ENCODE assay signal across 12 mouse cellular contexts in genomic region chr3:90664219-90664618, GRCm38 (mm10). TPM values are rescaled to one million over a fixed set of nuclear protein-coding genes. Genes with fewer than 3 reads are reported as not detected.
DNase-seq lines count a peak whose midpoint lies in the region; ATAC-seq and TF ChIP-seq lines count a peak whose summit lies in the region.
"Had no signal": no experiment of that assay in that cellular context is flagged by ENCODE, and none has a peak within 500 bp of the region (broad histone marks: within the 10 kb centered on the region; RNA-seq: fewer than 3 reads in every experiment).

No protein-coding gene starts in this region.

- TF ChIP-seq EP300 in liver, postnatal 0 days (IDR thresholded peaks at IDR 0.05; ENCODE audit: low read depth), result no peak

- no peaks in the 10 kb centered on the region for H3K36me3 ChIP-seq in forebrain, postnatal 0 days (ENCODE audit: insufficient read depth)
- no peaks in the 10 kb centered on the region for H3K36me3 ChIP-seq in forebrain, embryonic 16.5 days (ENCODE audit: control insufficient read depth, insufficient read depth)
- H3K36me3 ChIP-seq in liver, postnatal 0 days (replicated peaks; ENCODE audit: insufficient read depth, low read length), result no peaks in the 10 kb centered on the region
- no peaks in the 10 kb centered on the region for H3K36me3 ChIP-seq in liver, embryonic 11.5 days (ENCODE audit: control insufficient read depth, insufficient read depth, low read length)
- no peaks in the 10 kb centered on the region for H3K36me3 ChIP-seq in small intestine, adult 2 months (ENCODE audit: control insufficient read depth, insufficient read depth, low read length)
- H3K36me3 ChIP-seq: heart, embryonic 15.5 days had no signal

- no peaks in the 10 kb centered on the region for H3K9me3 ChIP-seq in forebrain, postnatal 0 days (ENCODE audit: low read length)
- no peaks in the 10 kb centered on the region for H3K9me3 ChIP-seq in forebrain, embryonic 16.5 days (ENCODE audit: control insufficient read depth, low read length)
- H3K9me3 ChIP-seq in liver, postnatal 0 days (ENCODE audit: low read length), result no peaks in the 10 kb centered on the region
- H3K9me3 ChIP-seq in liver, embryonic 11.5 days (ENCODE audit: control insufficient read depth, low read length), result no peaks in the 10 kb centered on the region
- H3K9me3 ChIP-seq: heart, embryonic 15.5 days had no signal

- H3K4me3 ChIP-seq in forebrain, postnatal 0 days (ENCODE audit: low read depth, low read length), result no peak overlapping the region
- H3K4me3 ChIP-seq in forebrain, embryonic 16.5 days (replicated peaks; ENCODE audit: low read length), result no peak overlapping the region
- no peak overlapping the region for H3K4me3 ChIP-seq in liver, postnatal 0 days (ENCODE audit: low read depth, low read length)
- no peak overlapping the region for H3K4me3 ChIP-seq in liver, embryonic 11.5 days (ENCODE audit: low read depth, low read length)
- no peak overlapping the region for H3K4me3 ChIP-seq in small intestine, adult 2 months (ENCODE audit: low read depth, low read length)
- H3K4me3 ChIP-seq: heart, embryonic 15.5 days had no signal

- H3K27me3 ChIP-seq in forebrain, postnatal 0 days (ENCODE audit: insufficient read depth, low read length), result no peaks in the 10 kb centered on the region
- no peaks in the 10 kb centered on the region for H3K27me3 ChIP-seq in forebrain, embryonic 16.5 days (replicated peaks; ENCODE audit: control insufficient read depth, insufficient read depth, low read length)
- no peaks in the 10 kb centered on the region for H3K27me3 ChIP-seq in liver, postnatal 0 days (ENCODE audit: insufficient read depth, low read length)
- H3K27me3 ChIP-seq in liver, embryonic 11.5 days (replicated peaks; ENCODE audit: control insufficient read depth, insufficient read depth, low read length), result no peaks in the 10 kb centered on the region
- no peaks in the 10 kb centered on the region for H3K27me3 ChIP-seq in small intestine, adult 2 months (ENCODE audit: control insufficient read depth, insufficient read depth, low read length)
- H3K27me3 ChIP-seq: heart, embryonic 15.5 days had no signal

- ATAC-seq in forebrain, postnatal 0 days, result no peak
- no peak for ATAC-seq in forebrain, embryonic 16.5 days
- no peak for ATAC-seq in liver, postnatal 0 days
- ATAC-seq in liver, embryonic 11.5 days (replicated peaks; ENCODE audit: low FRiP score), result no peak
- ATAC-seq: midbrain, embryonic 16.5 days had no signal

- H3K4me2 ChIP-seq in forebrain, postnatal 0 days (ENCODE audit: low read depth), result no peak overlapping the region
- H3K4me2 ChIP-seq in forebrain, embryonic 16.5 days (ENCODE audit: low read length), result no peak overlapping the region
- no peak overlapping the region for H3K4me2 ChIP-seq in liver, postnatal 0 days (ENCODE audit: low read depth, low read length)
- no peak overlapping the region for H3K4me2 ChIP-seq in liver, embryonic 11.5 days
- H3K4me2 ChIP-seq: heart, embryonic 15.5 days had no signal

- TF ChIP-seq POLR2A in brain, embryonic 14.5 days (IDR thresholded peaks at IDR 0.05; ENCODE audit: borderline replicate concordance, extremely low read depth, insufficient read depth, insufficient read length, poor library complexity, severe bottlenecking), result no peak
- no peak for TF ChIP-seq POLR2A in small intestine, adult 2 months (IDR thresholded peaks at IDR 0.05; ENCODE audit: low read depth, low read length)

- H3K4me1 ChIP-seq in forebrain, postnatal 0 days (ENCODE audit: insufficient read depth), result no peaks in the 10 kb centered on the region
- H3K4me1 ChIP-seq in forebrain, embryonic 16.5 days (replicated peaks; ENCODE audit: control insufficient read depth, insufficient read depth, low read length), result no peaks in the 10 kb centered on the region
- no peaks in the 10 kb centered on the region for H3K4me1 ChIP-seq in liver, postnatal 0 days (ENCODE audit: insufficient read depth)
- no peaks in the 10 kb centered on the region for H3K4me1 ChIP-seq in liver, embryonic 11.5 days (replicated peaks; ENCODE audit: control insufficient read depth, insufficient read depth, low read length)
- no peaks in the 10 kb centered on the region for H3K4me1 ChIP-seq in small intestine, adult 2 months (ENCODE audit: control insufficient read depth, insufficient read depth, insufficient read length, low read length)
- H3K4me1 ChIP-seq: heart, embryonic 15.5 days had no signal

- 84% methylated on average over 2 of the region's 2 CpGs for WGBS in forebrain, postnatal 0 days
- WGBS in forebrain, embryonic 16.5 days, result 71% methylated on average over 2 of the region's 2 CpGs
- WGBS in liver, postnatal 0 days (ENCODE audit: insufficient replicate concordance), result 55% methylated on average over 2 of the region's 2 CpGs
- WGBS in liver, embryonic 11.5 days, result 49% methylated on average over 2 of the region's 2 CpGs
- 74% methylated on average over 2 of the region's 2 CpGs for WGBS in small intestine, adult 2 months

- DNase-seq in forebrain, postnatal 0 days, result no peak
- no peak for DNase-seq in liver, postnatal 0 days
- DNase-seq in liver, embryonic 11.5 days (ENCODE audit: low spot score), result no peak
- DNase-seq in brain, embryonic 14.5 days (ENCODE audit: low read depth), result peak; percentile 8
- DNase-seq in layer of hippocampus, postnatal 36 days, result no peak
- no peak for DNase-seq in ovary, postnatal 14 days (ENCODE audit: low spot score)
- DNase-seq: right cerebral cortex, adult 18-20 months had no signal

- H3K27ac ChIP-seq in forebrain, postnatal 0 days (ENCODE audit: low read depth, low read length), result no peak overlapping the region
- no peak overlapping the region for H3K27ac ChIP-seq in forebrain, embryonic 16.5 days (ENCODE audit: low read length)
- H3K27ac ChIP-seq in liver, postnatal 0 days (ENCODE audit: low read depth), result no peak overlapping the region
- no peak overlapping the region for H3K27ac ChIP-seq in liver, embryonic 11.5 days (ENCODE audit: low read depth, low read length)
- H3K27ac ChIP-seq in small intestine, adult 2 months (ENCODE audit: insufficient read depth, low read depth, low read length), result no peak overlapping the region
- H3K27ac ChIP-seq: heart, embryonic 15.5 days had no signal

- TF ChIP-seq CTCF in forebrain, postnatal 0 days (IDR thresholded peaks at IDR 0.05; ENCODE audit: low read depth), result peak; percentile 19; the same call in 1 of the 2 replicates
- peak; percentile 60 for TF ChIP-seq CTCF in liver, postnatal 0 days (IDR thresholded peaks at IDR 0.05; ENCODE audit: low read depth)
- TF ChIP-seq CTCF in brain, embryonic 14.5 days (IDR thresholded peaks at IDR 0.05; ENCODE audit: borderline replicate concordance, extremely low read depth, insufficient read depth, insufficient read length), result peak; percentile 36; the same call in 1 of the 2 replicates
- peak; percentile 26; the same call in 1 of the 2 replicates for TF ChIP-seq CTCF in small intestine, adult 2 months (IDR thresholded peaks at IDR 0.05; ENCODE audit: extremely low read depth, insufficient read length, insufficient replicate concordance, low read depth, low read length)

- no peak overlapping the region for H3K9ac ChIP-seq in forebrain, postnatal 0 days
- no peak overlapping the region for H3K9ac ChIP-seq in forebrain, embryonic 16.5 days (replicated peaks; ENCODE audit: low read depth, low read length)
- no peak overlapping the region for H3K9ac ChIP-seq in liver, postnatal 0 days (replicated peaks)
- H3K9ac ChIP-seq in liver, embryonic 11.5 days (ENCODE audit: low read depth, low read length), result no peak overlapping the region
- H3K9ac ChIP-seq: heart, embryonic 15.5 days had no signal

RNA-seq across cellular contexts. Expression of gene S100a8, which starts 4.6 kb away (rescaled TPM):
- 6.7 and 15.1 TPM in 2 replicates for total RNA-seq in forebrain, postnatal 0 days (2014; rRNA removed)
- polyA plus RNA-seq in forebrain, postnatal 0 days (2015; fragmentation: Nextera tagmentation; extraction: Ambion mirVana), result 4.3 and 13.9 TPM in 2 replicates
- 1.8 and 5.4 TPM in 2 replicates for polyA plus RNA-seq in forebrain, embryonic 16.5 days (2015; fragmentation: Nextera tagmentation; extraction: Ambion mirVana)
- 3,883 and 4,059 TPM in 2 replicates for polyA plus RNA-seq in liver, postnatal 0 days (2015; fragmentation: Nextera tagmentation; extraction: Ambion mirVana)
- 140 and 141 TPM in 2 replicates for polyA plus RNA-seq in liver, embryonic 11.5 days (2014; fragmentation: Nextera tagmentation; extraction: Ambion mirVana)
- polyA plus RNA-seq in brain, embryonic 14.5 days (2012; rRNA removed), result 3.0 and 7.4 TPM in 2 replicates
- 0.29 TPM in 1 of 2 replicates, not detected in the other for polyA plus RNA-seq in small intestine, adult 2 months (2012; rRNA removed)
- under 1 TPM in 1 of 2 experiments, not detected in 1; 0.91 TPM for total RNA-seq in layer of hippocampus, postnatal 36 days (2021)
- total RNA-seq: left cerebral cortex, postnatal 14 days had no signal

RNA-seq across cellular contexts. Expression of gene S100a7a, which starts 10.4 kb away (rescaled TPM):
- total RNA-seq in forebrain, postnatal 0 days (2014; rRNA removed), result 0.19 and 0.23 TPM in 2 replicates
- polyA plus RNA-seq in forebrain, postnatal 0 days (2015; fragmentation: Nextera tagmentation; extraction: Ambion mirVana), result not detected in 2 replicates
- not detected in 2 replicates for polyA plus RNA-seq in forebrain, embryonic 16.5 days (2015; fragmentation: Nextera tagmentation; extraction: Ambion mirVana)
- not detected in 2 replicates for polyA plus RNA-seq in liver, postnatal 0 days (2015; fragmentation: Nextera tagmentation; extraction: Ambion mirVana)
- polyA plus RNA-seq in liver, embryonic 11.5 days (2014; fragmentation: Nextera tagmentation; extraction: Ambion mirVana), result not detected in 2 replicates
- polyA plus RNA-seq in brain, embryonic 14.5 days (2012; rRNA removed), result 0.14 TPM in 1 of 2 replicates, not detected in the other
- polyA plus RNA-seq in small intestine, adult 2 months (2012; rRNA removed), result 0.11 TPM in 1 of 2 replicates, not detected in the other
- under 1 TPM; 0.61 to 0.62 TPM for total RNA-seq in layer of hippocampus, postnatal 36 days (2021)
- polyA plus RNA-seq: heart, embryonic 15.5 days; midbrain, embryonic 16.5 days had no signal

RNA-seq across cellular contexts. Expression of gene S100a9, which starts 31.3 kb away (rescaled TPM):
- total RNA-seq in forebrain, postnatal 0 days (2014; rRNA removed), result 0.90 and 5.3 TPM in 2 replicates
- polyA plus RNA-seq in forebrain, postnatal 0 days (2015; fragmentation: Nextera tagmentation; extraction: Ambion mirVana), result 3.6 and 11.5 TPM in 2 replicates
- 0.77 and 3.4 TPM in 2 replicates for polyA plus RNA-seq in forebrain, embryonic 16.5 days (2015; fragmentation: Nextera tagmentation; extraction: Ambion mirVana)
- 2,494 and 2,662 TPM in 2 replicates for polyA plus RNA-seq in liver, postnatal 0 days (2015; fragmentation: Nextera tagmentation; extraction: Ambion mirVana)
- polyA plus RNA-seq in liver, embryonic 11.5 days (2014; fragmentation: Nextera tagmentation; extraction: Ambion mirVana), result 93.3 and 95.1 TPM in 2 replicates
- 3.7 and 7.0 TPM in 2 replicates for polyA plus RNA-seq in brain, embryonic 14.5 days (2012; rRNA removed)
- 0.44 TPM in 1 of 2 replicates, not detected in the other for polyA plus RNA-seq in small intestine, adult 2 months (2012; rRNA removed)
- under 1 TPM in 1 of 2 experiments, not detected in 1; 0.86 TPM for total RNA-seq in layer of hippocampus, postnatal 36 days (2021)

RNA-seq across cellular contexts. Expression of gene S100a6, which starts 51.5 kb away (rescaled TPM):
- total RNA-seq in forebrain, postnatal 0 days (2014; rRNA removed), result 17.9 and 18.1 TPM in 2 replicates
- polyA plus RNA-seq in forebrain, postnatal 0 days (2015; fragmentation: Nextera tagmentation; extraction: Ambion mirVana), result 34.9 and 40.7 TPM in 2 replicates
- polyA plus RNA-seq in forebrain, embryonic 16.5 days (2015; fragmentation: Nextera tagmentation; extraction: Ambion mirVana), result 9.5 and 13.3 TPM in 2 replicates
- 49.1 and 55.6 TPM in 2 replicates for polyA plus RNA-seq in liver, postnatal 0 days (2015; fragmentation: Nextera tagmentation; extraction: Ambion mirVana)
- 13.9 and 14.6 TPM in 2 replicates for polyA plus RNA-seq in liver, embryonic 11.5 days (2014; fragmentation: Nextera tagmentation; extraction: Ambion mirVana)
- 22.2 and 26.1 TPM in 2 replicates for polyA plus RNA-seq in brain, embryonic 14.5 days (2012; rRNA removed)
- 234 and 369 TPM in 2 replicates for polyA plus RNA-seq in small intestine, adult 2 months (2012; rRNA removed)
- 10 to 100 TPM; 18.8 to 23.5 TPM for total RNA-seq in layer of hippocampus, postnatal 36 days (2021)

RNA-seq across cellular contexts. Expression of gene S100a5, which starts 55.9 kb away (rescaled TPM):
- not detected in 2 replicates for total RNA-seq in forebrain, postnatal 0 days (2014; rRNA removed)
- 0.79 TPM in 1 of 2 replicates, not detected in the other for polyA plus RNA-seq in forebrain, postnatal 0 days (2015; fragmentation: Nextera tagmentation; extraction: Ambion mirVana)
- polyA plus RNA-seq in forebrain, embryonic 16.5 days (2015; fragmentation: Nextera tagmentation; extraction: Ambion mirVana), result not detected in 2 replicates
- not detected in 2 replicates for polyA plus RNA-seq in liver, postnatal 0 days (2015; fragmentation: Nextera tagmentation; extraction: Ambion mirVana)
- polyA plus RNA-seq in liver, embryonic 11.5 days (2014; fragmentation: Nextera tagmentation; extraction: Ambion mirVana), result not detected in 2 replicates
- not detected in 2 replicates for polyA plus RNA-seq in brain, embryonic 14.5 days (2012; rRNA removed)
- not detected in 2 replicates for polyA plus RNA-seq in small intestine, adult 2 months (2012; rRNA removed)
- total RNA-seq in layer of hippocampus, postnatal 36 days (2021), result not detected
- total RNA-seq: left cerebral cortex, postnatal 14 days had no signal
- polyA plus RNA-seq: heart, embryonic 15.5 days; midbrain, embryonic 16.5 days had no signal

Comparison
In these comparisons a context has a peak if more than half of its experiments do, and no peak if none do; other contexts are left out.
1. RNA of gene S100a8, which starts 4.6 kb away (polyA plus RNA-seq): 3,883 to 4,059 TPM in liver, postnatal 0 days; 140 to 141 TPM in liver, embryonic 11.5 days, 3.0 to 7.4 TPM in brain, embryonic 14.5 days, 4.3 to 13.9 TPM in forebrain, postnatal 0 days, 1.8 to 5.4 TPM in forebrain, embryonic 16.5 days and 0.29 TPM in small intestine, adult 2 months; every median in the first group is over 10 times any median in the second.
2. RNA of gene S100a9, which starts 31.3 kb away (polyA plus RNA-seq): 2,494 to 2,662 TPM in liver, postnatal 0 days; 93.3 to 95.1 TPM in liver, embryonic 11.5 days, 3.7 to 7.0 TPM in brain, embryonic 14.5 days, 3.6 to 11.5 TPM in forebrain, postnatal 0 days, 0.77 to 3.4 TPM in forebrain, embryonic 16.5 days and 0.44 TPM in small intestine, adult 2 months; every median in the first group is over 10 times any median in the second.
3. Peak in every context shown above with its lines, with median percentiles within 50 percentile points of each other: CTCF ChIP-seq.